Mouse (Mus musculus) midbrain, embryonic 11.5 days (tissue): Measurements from ENCODE around the gene Gm45713. TPM values are rescaled to one million over a fixed set of nuclear protein-coding genes. Genes with fewer than 3 reads are reported as not detected.
"Not testable (repeated sequence)": the region's sequence is repeated elsewhere in the genome, so short reads cannot be mapped to it uniquely, and the experiment has no call there.

Source experiments
- ATAC-seq: fragments of 200-750 bp; cut with Nextera tagmentation; 2 replicates; pipeline ENCODE4 v1.8.0; 2017; ENCODE audit warnings: moderate TSS enrichment, moderate library complexity; ENCODE audit not compliant: low FRiP score
- DNase-seq: peaks from one replicate; pipeline ENCODE4 v3.0.0; 2015; ENCODE audit warnings: low spot score; ENCODE audit errors: missing footprints
- H3K27ac ChIP-seq: fragments of 300-500 bp; sonication (generic); 2 replicates; pipeline ENCODE4 v1.5.1; 2014; ENCODE audit warnings: low read depth, low read length
- H3K27me3 ChIP-seq: fragments of 300-500 bp; sonication (generic); 2 replicates; pipeline ENCODE4 v1.6.1; 2014; ENCODE audit warnings: mild to moderate bottlenecking, low read length, moderate library complexity, mixed read lengths; ENCODE audit not compliant: control insufficient read depth, insufficient read depth
- H3K36me3 ChIP-seq: fragments of 300-500 bp; sonication (generic); 2 replicates; pipeline ENCODE4 v1.6.1; 2014; ENCODE audit warnings: mild to moderate bottlenecking, low read length, moderate library complexity, mixed read lengths; ENCODE audit not compliant: control insufficient read depth, insufficient read depth
- H3K4me1 ChIP-seq: fragments of 300-500 bp; sonication (generic); 2 replicates; pipeline ENCODE4 v1.6.1; 2014; ENCODE audit warnings: low read length; ENCODE audit not compliant: control insufficient read depth, insufficient read depth
- H3K4me2 ChIP-seq: fragments of 300-500 bp; sonication (generic); 2 replicates; pipeline ENCODE4 v1.6.1; 2014; ENCODE audit warnings: mild to moderate bottlenecking, moderate library complexity
- H3K4me3 ChIP-seq: fragments of 300-500 bp; sonication (generic); 2 replicates; pipeline ENCODE4 v1.5.1; 2014; ENCODE audit warnings: low read depth, low read length
- H3K9ac ChIP-seq: fragments of 300-500 bp; sonication (generic); 2 replicates; pipeline ENCODE4 v1.6.1; 2014; ENCODE audit warnings: low read length
- H3K9me3 ChIP-seq: fragments of 300-500 bp; sonication (generic); 2 replicates; pipeline ENCODE4 v1.6.1; 2016; ENCODE audit warnings: low read length; ENCODE audit not compliant: control insufficient read depth
- WGBS: fragments of 180-500 bp; shearing (Covaris S2); extraction: QIAGEN DNeasy Blood & Tissue Kit; methylation state at CpG from one replicate; pipeline ENCODE4 v1.1.7; 2014; 5-methylcytosine and 5-hydroxymethylcytosine counted together
- polyA plus RNA-seq: library from polyadenylated mRNA; unstranded; fragments of >200 nt; fragmentation: Nextera tagmentation; extraction: Ambion mirVana; gene quantifications from 2 replicates; pipeline ENCODE4 v1.2.1, GENCODE M21; 2014

Gene Gm45713
- polyA plus RNA-seq, 1 experiment from 2014 or later: 0.60 TPM

- H3K27ac ChIP-seq: no peak overlapping the region
- no peaks in the 10 kb centered on the region for H3K36me3 ChIP-seq
- 2% methylated on average over 23 of the region's 23 CpGs for WGBS
- H3K9ac ChIP-seq: peak overlapping the region; percentile 20; the same call in 1 of the 2 replicates
- ATAC-seq (0 out of 2 replicates have a peak, but pooled peaks have one; percentile 11), DNase-seq (no peak)
- no peaks in the 10 kb centered on the region; the same call in 1 of the 2 replicates for H3K9me3 ChIP-seq
- H3K4me3 ChIP-seq: peak overlapping the region; percentile 1; the same call in 1 of the 2 replicates
- peak overlapping the region; percentile 25 for H3K4me2 ChIP-seq
- peaks cover 7% of the 10 kb centered on the region for H3K4me1 ChIP-seq
- peaks cover 71% of the 10 kb centered on the region for H3K27me3 ChIP-seq
Observed at GRCm38 (mm10) chr7:45175929-45176328, 39.9 kb upstream of the Gm45713 start.

- no peaks in the 10 kb centered on the region; the same call in 1 of the 2 replicates for H3K9me3 ChIP-seq
- 2% methylated on average over 13 of the region's 13 CpGs for WGBS
- ATAC-seq (no peak), DNase-seq (peak; percentile 94)
- peaks cover 7% of the 10 kb centered on the region for H3K4me1 ChIP-seq
- no peak overlapping the region for H3K4me2 ChIP-seq
- H3K27ac ChIP-seq: no peak overlapping the region
- no peak overlapping the region for H3K9ac ChIP-seq
- H3K27me3 ChIP-seq: peaks cover 66% of the 10 kb centered on the region
- H3K36me3 ChIP-seq: no peaks in the 10 kb centered on the region
- H3K4me3 ChIP-seq: no peak overlapping the region
Observed at GRCm38 (mm10) chr7:45175398-45175797, 39.4 kb upstream of the Gm45713 start.

- no peak overlapping the region for H3K4me3 ChIP-seq
- peak overlapping the region; percentile 23; the same call in 1 of the 2 replicates for H3K4me2 ChIP-seq
- ATAC-seq (no peak; the same call in 1 of the 2 replicates), DNase-seq (peak; percentile 91)
- H3K36me3 ChIP-seq: no peaks in the 10 kb centered on the region
- peaks cover 60% of the 10 kb centered on the region for H3K27me3 ChIP-seq
- H3K9ac ChIP-seq: no peak overlapping the region
- H3K4me1 ChIP-seq: peaks cover 7% of the 10 kb centered on the region
- no peak overlapping the region for H3K27ac ChIP-seq
- 3% methylated on average over 29 of the region's 29 CpGs for WGBS
- peaks cover 6% of the 10 kb centered on the region; the same call in 1 of the 2 replicates for H3K9me3 ChIP-seq
Observed at GRCm38 (mm10) chr7:45174567-45175280, 38.7 kb upstream of the Gm45713 start.

- not testable (repeated sequence) for ATAC-seq, H3K4me1 ChIP-seq, H3K4me3 ChIP-seq, H3K27ac ChIP-seq, H3K4me2 ChIP-seq, H3K9ac ChIP-seq, DNase-seq, H3K36me3 ChIP-seq, H3K9me3 ChIP-seq
- H3K27me3 ChIP-seq: peaks cover 59% of the 10 kb centered on the region
- WGBS: 45% methylated on average over 1 of the region's 1 CpGs
Observed at GRCm38 (mm10) chr7:45173772-45174171, 37.7 kb upstream of the Gm45713 start.

GRCm38 (mm10) chr7:45172974-45173373 lies 36.9 kb upstream of the Gm45713 start:
- H3K4me1 ChIP-seq: peaks cover 7% of the 10 kb centered on the region
- no peak overlapping the region for H3K27ac ChIP-seq
- 61% methylated on average over 7 of the region's 7 CpGs for WGBS
- DNase-seq: no peak
- H3K4me2 ChIP-seq: no peak overlapping the region
- no peak for ATAC-seq
- no peaks in the 10 kb centered on the region for H3K36me3 ChIP-seq
- no peak overlapping the region for H3K9ac ChIP-seq
- no peak overlapping the region for H3K4me3 ChIP-seq
- H3K27me3 ChIP-seq: peaks cover 59% of the 10 kb centered on the region
- peaks cover 8% of the 10 kb centered on the region; the same call in 1 of the 2 replicates for H3K9me3 ChIP-seq

- Histone ChIP-seq H3K4me3 (no peak overlapping the region), H3K4me2 (no peak overlapping the region), H3K27me3 (peaks cover 58% of the 10 kb centered on the region), H3K9ac (no peak overlapping the region), H3K36me3 (no peaks in the 10 kb centered on the region), H3K27ac (no peak overlapping the region), H3K9me3 (peaks cover 8% of the 10 kb centered on the region; the same call in 1 of the 2 replicates), H3K4me1 (no peaks in the 10 kb centered on the region; the same call in none of the 2 replicates)
- DNase-seq: no peak
- WGBS: 91% methylated on average over 3 of the region's 3 CpGs
- no peak for ATAC-seq
Observed at GRCm38 (mm10) chr7:45169495-45169894, 33.5 kb upstream of the Gm45713 start.

GRCm38 (mm10) chr7:45168656-45169055 lies 32.6 kb upstream of the Gm45713 start:
- Histone ChIP-seq H3K9me3 (peaks cover 8% of the 10 kb centered on the region; the same call in 1 of the 2 replicates), H3K4me1 (peaks cover 5% of the 10 kb centered on the region), H3K4me2 (no peak overlapping the region), H3K4me3 (no peak overlapping the region), H3K27ac (no peak overlapping the region), H3K27me3 (peaks cover 61% of the 10 kb centered on the region), H3K9ac (no peak overlapping the region), H3K36me3 (no peaks in the 10 kb centered on the region)
- DNase-seq: no peak
- no peak for ATAC-seq
- 3% methylated on average over 24 of the region's 24 CpGs for WGBS

GRCm38 (mm10) chr7:45167761-45168445 lies 31.9 kb upstream of the Gm45713 start:
- H3K9ac ChIP-seq: no peak overlapping the region
- no peak overlapping the region for H3K4me2 ChIP-seq
- H3K4me1 ChIP-seq: peaks cover 5% of the 10 kb centered on the region
- ATAC-seq (no peak), DNase-seq (no peak)
- 1% methylated on average over 19 of the region's 19 CpGs for WGBS
- H3K27ac ChIP-seq: no peak overlapping the region
- H3K36me3 ChIP-seq: no peaks in the 10 kb centered on the region
- H3K27me3 ChIP-seq: peaks cover 68% of the 10 kb centered on the region
- no peak overlapping the region for H3K4me3 ChIP-seq
- peaks cover 8% of the 10 kb centered on the region; the same call in 1 of the 2 replicates for H3K9me3 ChIP-seq

- Histone ChIP-seq H3K9me3 (peaks cover 8% of the 10 kb centered on the region; the same call in 1 of the 2 replicates), H3K4me3 (no peak overlapping the region), H3K9ac (no peak overlapping the region), H3K27ac (no peak overlapping the region), H3K4me1 (peaks cover 5% of the 10 kb centered on the region), H3K27me3 (peaks cover 72% of the 10 kb centered on the region), H3K4me2 (no peak overlapping the region), H3K36me3 (no peaks in the 10 kb centered on the region)
- DNase-seq: no peak
- no peak for ATAC-seq
- 23% methylated on average over 9 of the region's 10 CpGs for WGBS
Observed at GRCm38 (mm10) chr7:45166950-45167401, 30.9 kb upstream of the Gm45713 start.
